Comparison of ENCODE assay signal across 20 mouse cellular contexts in the genomic region with DNA sequence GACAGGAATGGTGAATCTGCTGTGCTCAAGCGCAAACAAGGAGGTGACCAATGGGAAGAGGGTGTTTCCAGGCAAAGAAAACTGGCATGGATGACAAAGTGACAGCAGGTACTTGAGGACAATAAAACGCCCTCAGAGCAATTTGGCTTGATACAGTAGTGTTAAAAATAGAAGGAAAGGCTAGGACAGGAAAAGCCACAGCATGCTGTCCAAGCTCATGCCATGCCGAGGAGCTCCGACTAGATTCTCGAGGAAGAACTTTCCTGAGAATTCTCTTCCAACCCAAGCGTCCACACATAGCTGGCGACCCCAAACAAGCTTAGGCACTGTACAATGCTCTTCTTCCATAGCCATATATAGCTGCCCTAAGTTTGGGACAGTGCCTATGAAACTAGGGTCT.
DNase-seq lines count a peak whose midpoint lies in the region; ATAC-seq lines count a peak whose summit lies in the region.
"Had no signal": no experiment of that assay in that cellular context is flagged by ENCODE, and none has a peak within 500 bp of the region (broad histone marks: within the 10 kb centered on the region; RNA-seq: fewer than 3 reads in every experiment).

No protein-coding gene starts in this region.

- peak; percentile 35 to 59 for DNase-seq in heart, adult 18-20 months
- DNase-seq in heart, postnatal 25 days (ENCODE audit: low spot score), result no peak
- DNase-seq in cerebellum, adult 11-12 months, result peak; percentile 85
- DNase-seq in cerebellum, postnatal 14 days, result peak; percentile 72 to 82
- DNase-seq in gastrocnemius, adult 18-20 months (ENCODE audit: low spot score), result no peak
- DNase-seq in adrenal gland, adult 8-10 months, result no peak
- DNase-seq in neural tube, embryonic 10.5 days (ENCODE audit: extremely low spot score, low spot score), result no peak
- DNase-seq: adrenal gland, postnatal 36 days; kidney, adult 8-10 months; kidney, postnatal 14 days; lung, adult 18-20 months; lung, postnatal 14 days; spleen, adult 18-20 months; thymus, postnatal 4 days had no signal

- H3K4me3 ChIP-seq in heart, embryonic 16.5 days (ENCODE audit: low read length), result no peak overlapping the region
- H3K4me3 ChIP-seq: embryonic facial prominence, embryonic 15.5 days; hindbrain, embryonic 13.5 days; midbrain, embryonic 13.5 days had no signal

- H3K27ac ChIP-seq in heart, embryonic 16.5 days (ENCODE audit: low read length), result peak overlapping the region; percentile 82
- H3K27ac ChIP-seq: embryonic facial prominence, embryonic 15.5 days; hindbrain, embryonic 13.5 days; midbrain, embryonic 13.5 days had no signal

- intact Hi-C loops in heart, postnatal 25 days (cut with DNase I), result loop anchor here (2.0 kb wide), 1 partner anchor 88 kb away; no protein-coding TSS in a partner anchor

- H3K27me3 ChIP-seq in heart, embryonic 16.5 days (ENCODE audit: control insufficient read depth, insufficient read depth, low read length), result no peaks in the 10 kb centered on the region
- H3K27me3 ChIP-seq: embryonic facial prominence, embryonic 15.5 days; hindbrain, embryonic 13.5 days had no signal

- no peaks in the 10 kb centered on the region for H3K9me3 ChIP-seq in heart, embryonic 16.5 days (replicated peaks; ENCODE audit: control insufficient read depth, low read length)
- H3K9me3 ChIP-seq: embryonic facial prominence, embryonic 15.5 days; G1E; hindbrain, embryonic 13.5 days; midbrain, embryonic 13.5 days had no signal

- H3K36me3 ChIP-seq in heart, embryonic 16.5 days (ENCODE audit: control insufficient read depth, insufficient read depth), result no peaks in the 10 kb centered on the region
- H3K36me3 ChIP-seq: embryonic facial prominence, embryonic 15.5 days; G1E; hindbrain, embryonic 13.5 days; midbrain, embryonic 13.5 days had no signal

- 53% methylated on average over 7 of the region's 7 CpGs for WGBS in heart, embryonic 16.5 days

- peak overlapping the region; percentile 33; the same call in 1 of the 2 replicates for H3K4me2 ChIP-seq in heart, embryonic 16.5 days (ENCODE audit: low read depth, low read length)
- H3K4me2 ChIP-seq: embryonic facial prominence, embryonic 15.5 days; hindbrain, embryonic 13.5 days; liver, embryonic 11.5 days; midbrain, embryonic 13.5 days had no signal

- no peak overlapping the region for H3K9ac ChIP-seq in heart, embryonic 16.5 days (ENCODE audit: low read length)
- H3K9ac ChIP-seq: embryonic facial prominence, embryonic 15.5 days; hindbrain, embryonic 13.5 days; midbrain, embryonic 13.5 days had no signal

- peak; percentile 59 for ATAC-seq in heart, embryonic 16.5 days (replicated peaks; ENCODE audit: extremely low read depth, insufficient read depth, low FRiP score)
- ATAC-seq: midbrain, embryonic 13.5 days had no signal

- peaks cover 26% of the 10 kb centered on the region for H3K4me1 ChIP-seq in heart, embryonic 16.5 days (ENCODE audit: control insufficient read depth, insufficient read depth, low read length)

Comparison
In these comparisons a context has a peak if more than half of its experiments do, and no peak if none do; other contexts are left out.
1. DNase-seq: peak in heart, adult 18-20 months (2 of 2), cerebellum, adult 11-12 months (single experiment) and cerebellum, postnatal 14 days (2 of 2); none in heart, postnatal 25 days (single experiment), gastrocnemius, adult 18-20 months (single experiment), adrenal gland, adult 8-10 months (single experiment) and neural tube, embryonic 10.5 days (single experiment).